Mouse (Mus musculus) hematopoietic stem cell, adult 5-6 weeks (primary cell): Measurements from ENCODE around the gene Esr1. TPM values are rescaled to one million over a fixed set of nuclear protein-coding genes. Genes with fewer than 3 reads are reported as not detected.
A peak's percentile ranks its signal among the peaks of the same experiment; 100 is the strongest.

Source experiments
- ATAC-seq, 2 experiments: fragments of 125-278 bp in 1 of 2; replicated peaks in 1 of 2; 2 replicates each; pipeline ENCODE4 v1.8.0; 2016 to 2017; ENCODE audit warnings: inconsistent platforms in 2 of 2, mild to moderate bottlenecking in 2 of 2, moderate number of reproducible peaks in 2 of 2, low read depth in 1 of 2, moderate TSS enrichment in 1 of 2; ENCODE audit not compliant: low FRiP score in 2 of 2, poor library complexity in 2 of 2, severe bottlenecking in 2 of 2, insufficient read depth in 1 of 2, low TSS enrichment in 1 of 2
- total RNA-seq: library from RNA; stranded (forward); fragments of 172-1452, 232-1000 nt; gene quantifications from 2 replicates; pipeline ENCODE4 v1.2.3, GENCODE M21; 2017

Esr1 gene
- 19.2 and 26.8 TPM in 2 replicates for total RNA-seq

GRCm38 (mm10) chr10:4611386-4612155 is at the start of gene Esr1:
TSS of gene Esr1 (plus strand) at chr10:4611593.
- peak; percentile 31 to 36; a peak in 3 of 4 replicates for ATAC-seq

GRCm38 (mm10) chr10:4565148-4565547 is 46.2 kb upstream of the Esr1 start:
- no peak for ATAC-seq

GRCm38 (mm10) chr10:4570778-4571177 is 40.6 kb upstream of the Esr1 start:
- no peak for ATAC-seq

- no peak for ATAC-seq
These were observed 40.1 kb upstream of the Esr1 start for GRCm38 (mm10) chr10:4571304-4571703.

GRCm38 (mm10) chr10:4581905-4582304 is 29.5 kb upstream of the Esr1 start:
- ATAC-seq = no peak

- ATAC-seq = no peak
These were observed 24.7 kb upstream of the Esr1 start for GRCm38 (mm10) chr10:4586691-4587090.

- no peak for ATAC-seq
These were observed 21.8 kb upstream of the Esr1 start for GRCm38 (mm10) chr10:4589576-4589975.

GRCm38 (mm10) chr10:4590956-4591355 is 20.4 kb upstream of the Esr1 start:
- no peak for ATAC-seq

GRCm38 (mm10) chr10:4593828-4594227 is 17.6 kb upstream of the Esr1 start:
- ATAC-seq = peak in 1 of 2 experiments; percentile 73; a peak in 1 of 4 replicates

GRCm38 (mm10) chr10:4597211-4597610 is 14.2 kb upstream of the Esr1 start:
- no peak for ATAC-seq

GRCm38 (mm10) chr10:4598244-4598842 is 13.1 kb upstream of the Esr1 start:
- ATAC-seq = no peak

GRCm38 (mm10) chr10:4598916-4599315 is 12.5 kb upstream of the Esr1 start:
- ATAC-seq = no peak

GRCm38 (mm10) chr10:4599591-4599990 is 11.8 kb upstream of the Esr1 start:
- no peak for ATAC-seq

- 0 out of 4 replicates have a peak, but pooled peaks of 1 of the 2 experiments have one; percentile 30 for ATAC-seq
These were observed 10.5 kb upstream of the Esr1 start for GRCm38 (mm10) chr10:4600796-4601474.

GRCm38 (mm10) chr10:4601612-4602011 is 9.8 kb upstream of the Esr1 start:
- peak in 1 of 2 experiments; percentile 30; a peak in 1 of 4 replicates for ATAC-seq

- ATAC-seq = no peak
These were observed 8.9 kb upstream of the Esr1 start for GRCm38 (mm10) chr10:4602466-4602865.

- no peak for ATAC-seq
These were observed 6.7 kb upstream of the Esr1 start for GRCm38 (mm10) chr10:4604527-4605209.

GRCm38 (mm10) chr10:4610234-4610633 is 1.2 kb upstream of the Esr1 start:
- ATAC-seq = no peak
